Mouse (Mus musculus) cerebellum, adult 9-10 months (tissue): ENCODE results near the gene Elk3.
A peak's percentile ranks its signal among the peaks of the same experiment; 100 is the strongest.

ENCODE experiments used
- DNase-seq: peaks from one replicate; pipeline ENCODE4 v3.0.0; 2022

The Elk3 gene

GRCm38 (mm10) chr10:93265833-93266232 is 45.1 kb downstream of the Elk3 start:
- no peak for DNase-seq

GRCm38 (mm10) chr10:93264001-93264400 is 46.9 kb downstream of the Elk3 start:
- DNase-seq = no peak

GRCm38 (mm10) chr10:93263431-93263830 is 47.5 kb downstream of the Elk3 start:
- no peak for DNase-seq

DNA sequence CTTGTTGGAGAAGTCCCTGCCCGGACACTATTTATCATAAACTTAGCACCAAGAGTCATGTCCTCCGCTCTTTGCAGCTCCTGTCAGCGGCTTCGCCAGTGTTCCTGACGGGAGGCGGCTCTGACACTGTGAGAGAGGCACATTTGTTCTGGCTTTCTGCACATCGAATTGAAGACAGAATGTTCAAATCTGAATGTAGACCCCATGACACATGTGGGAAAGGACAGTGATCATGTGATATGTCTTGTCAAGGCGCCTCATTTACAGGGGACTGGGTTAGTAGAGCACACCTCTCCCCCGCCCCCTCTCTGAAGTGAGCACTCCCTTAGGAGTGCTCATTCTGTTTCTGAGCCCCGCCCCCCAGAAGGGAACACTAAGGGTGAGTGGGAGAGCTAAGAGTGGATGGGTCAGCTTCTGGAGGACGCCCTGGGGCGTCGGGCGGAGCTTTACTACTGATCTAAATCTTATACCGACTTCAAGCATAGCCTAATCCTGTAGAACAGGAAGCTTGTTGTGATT is 48.9 kb downstream of the Elk3 start:
- no peak for DNase-seq

- DNase-seq = peak; percentile 81
Observed at GRCm38 (mm10) chr10:93261132-93261980, 49.6 kb downstream of the Elk3 start.

DNA sequence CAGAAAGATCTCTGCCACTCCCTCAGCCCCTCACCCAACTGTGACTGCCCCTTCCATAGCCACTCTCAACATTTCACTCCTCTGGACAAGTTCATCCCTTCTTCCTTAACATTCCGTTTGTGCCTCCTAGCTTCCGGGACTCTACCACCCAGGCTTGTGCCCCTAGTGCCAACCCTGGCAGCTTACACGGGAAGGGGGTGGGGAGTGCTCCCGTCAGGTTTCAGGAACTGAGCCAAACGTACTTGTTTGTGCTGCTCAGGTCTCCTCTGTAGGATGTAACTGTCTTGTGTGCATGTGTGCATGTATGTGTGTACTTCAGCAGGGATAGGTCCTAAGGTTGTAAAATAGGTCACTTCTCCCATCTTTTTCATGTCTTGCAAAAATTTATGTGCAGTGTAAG is 51.1 kb downstream of the Elk3 start:
- DNase-seq = no peak

- DNase-seq = peak; percentile 81
Observed at GRCm38 (mm10) chr10:93255294-93255693, 55.6 kb downstream of the Elk3 start.

- no peak for DNase-seq
Observed at GRCm38 (mm10) chr10:93253156-93253555, 57.8 kb downstream of the Elk3 start.

- no peak for DNase-seq
Observed at GRCm38 (mm10) chr10:93252661-93253060, 58.3 kb downstream of the Elk3 start.

GRCm38 (mm10) chr10:93251426-93251825 is 59.5 kb downstream of the Elk3 start:
- peak; percentile 55 for DNase-seq

GRCm38 (mm10) chr10:93250436-93251317 is 60.3 kb downstream of the Elk3 start:
- DNase-seq = no peak

- no peak for DNase-seq
Observed at GRCm38 (mm10) chr10:93249901-93250300, 61.0 kb downstream of the Elk3 start.

DNA sequence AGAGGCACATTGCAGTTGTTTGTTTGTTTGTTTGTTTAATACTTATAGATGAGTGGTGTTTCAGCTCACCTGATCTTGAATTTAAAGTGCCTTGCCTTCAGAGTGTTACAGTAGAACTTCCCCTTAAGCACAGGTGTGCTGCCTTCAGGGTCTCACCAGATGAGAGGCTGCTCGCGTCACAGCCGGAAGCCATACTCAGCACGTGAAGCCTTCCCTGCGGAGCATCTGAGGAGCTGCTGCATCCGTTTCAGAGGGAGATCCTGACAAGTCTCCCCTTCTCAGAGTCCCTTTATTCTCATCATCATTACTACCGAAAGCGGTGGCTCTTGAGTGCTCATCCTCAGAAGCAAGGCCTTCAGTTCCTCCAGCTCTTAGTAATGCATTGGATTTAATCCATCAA is 62.5 kb downstream of the Elk3 start:
- DNase-seq = no peak

DNA sequence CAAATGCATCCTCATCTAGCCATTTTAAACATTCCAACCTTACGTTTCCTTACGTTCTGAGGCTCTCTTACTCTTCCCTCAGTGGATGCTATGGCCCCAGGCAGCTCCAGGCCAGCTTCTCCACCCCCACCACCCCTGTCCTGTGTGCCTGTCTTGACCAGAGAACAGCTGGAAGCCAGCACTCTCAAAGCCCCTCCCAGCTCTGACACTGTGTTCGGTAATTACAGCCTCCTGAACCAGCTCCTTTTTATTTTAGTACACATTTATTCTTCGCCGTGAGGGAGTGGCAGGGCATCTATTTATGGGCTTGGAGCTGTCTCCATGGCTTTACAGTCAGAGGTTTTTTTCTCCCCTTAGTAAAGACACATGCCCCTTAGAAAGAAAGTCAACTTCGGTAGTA is 63.0 kb downstream of the Elk3 start:
- no peak for DNase-seq

GRCm38 (mm10) chr10:93247422-93247821 is 63.5 kb downstream of the Elk3 start:
- DNase-seq = no peak

GRCm38 (mm10) chr10:93246185-93246920 is 64.6 kb downstream of the Elk3 start:
- DNase-seq = no peak

- no peak for DNase-seq
Observed at GRCm38 (mm10) chr10:93244209-93244705, 66.7 kb downstream of the Elk3 start.

DNA sequence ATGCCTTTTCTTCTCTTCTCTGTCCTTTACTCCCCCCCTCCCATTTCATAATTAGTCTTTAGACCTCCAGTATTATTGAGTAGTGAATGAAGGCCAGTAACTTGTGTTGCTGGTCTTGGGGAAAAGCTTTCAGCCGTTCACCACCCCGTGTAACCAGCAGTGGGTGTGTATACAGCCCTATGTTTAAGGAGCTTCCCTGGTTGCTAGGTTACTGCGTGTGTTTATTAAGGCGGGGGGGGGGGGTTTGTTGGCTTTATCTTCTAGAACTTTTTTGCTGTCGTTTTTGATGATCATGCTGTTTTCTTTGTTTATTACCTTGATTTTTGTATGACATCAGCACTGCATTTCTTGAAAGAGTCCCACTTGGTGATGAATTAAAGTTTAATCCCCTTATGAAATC is 68.1 kb downstream of the Elk3 start:
- no peak for DNase-seq

DNA sequence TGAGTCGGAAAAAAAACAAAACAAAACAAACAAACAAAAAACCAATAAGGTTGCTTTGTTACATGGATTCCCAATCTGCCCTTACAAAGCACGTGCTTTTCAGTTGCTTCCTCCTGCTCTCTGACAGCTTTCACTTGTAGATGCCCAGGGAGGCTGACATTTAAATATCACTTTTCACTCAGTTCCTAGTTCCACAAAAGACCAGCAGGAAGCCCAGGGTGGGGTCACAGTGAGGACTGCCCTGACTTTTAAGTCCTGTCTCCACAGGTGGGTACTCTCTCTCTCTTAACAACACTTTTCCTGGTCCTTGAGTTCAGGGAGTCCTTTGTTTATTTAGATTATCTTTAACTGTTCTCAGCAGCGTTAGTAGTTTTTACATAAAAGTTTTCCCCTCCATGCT is 68.7 kb downstream of the Elk3 start:
- DNase-seq = no peak

- DNase-seq = no peak
Observed at GRCm38 (mm10) chr10:93239201-93239806, 71.6 kb downstream of the Elk3 start.

DNA sequence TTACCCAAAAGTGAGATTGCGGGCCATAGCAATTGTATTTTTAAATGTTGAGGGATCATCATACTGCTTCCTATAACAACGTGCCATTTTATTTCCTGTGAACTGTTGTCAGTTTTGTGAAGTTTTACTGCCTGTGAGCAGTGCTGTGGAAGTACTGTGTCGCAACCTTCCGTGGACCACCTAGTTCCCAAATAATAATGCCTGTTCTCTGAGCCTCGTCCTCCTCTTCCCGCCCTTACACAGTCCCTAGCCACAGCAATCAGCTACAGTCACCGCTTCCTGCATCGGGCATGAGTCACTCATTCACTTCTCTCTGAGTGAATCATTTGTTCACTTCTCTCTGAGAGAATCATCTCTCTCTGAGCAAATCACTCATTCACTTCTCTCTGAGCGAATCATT is 76.2 kb downstream of the Elk3 start:
- DNase-seq = no peak

DNA sequence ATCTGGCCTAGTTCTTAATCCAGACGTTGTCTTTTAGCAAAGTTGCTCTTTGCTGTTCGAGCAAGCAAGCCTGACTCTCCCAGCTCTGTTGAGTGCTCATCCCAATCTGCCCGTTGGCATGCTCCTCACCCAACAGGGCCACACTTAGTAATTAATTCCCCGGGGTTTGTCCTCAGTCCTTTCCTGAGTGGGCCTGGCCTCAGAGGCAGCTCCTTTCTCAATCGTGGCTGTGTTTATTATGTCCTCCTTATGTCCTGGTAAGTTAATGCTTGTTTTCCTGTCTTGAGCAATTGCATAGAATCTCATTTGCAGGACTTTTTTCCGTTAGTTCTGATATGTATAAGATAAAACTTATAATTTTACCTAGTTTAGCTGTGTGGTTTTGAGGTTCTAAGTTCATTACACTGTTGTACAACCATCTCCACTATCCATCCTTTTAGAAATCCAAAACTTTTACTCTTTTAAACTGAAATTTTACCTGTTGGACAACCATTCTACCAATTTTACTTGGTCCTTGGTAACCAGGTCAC is 77.2 kb downstream of the Elk3 start:
- DNase-seq = no peak
